Mouse (Mus musculus): Measurements from ENCODE around the gene Hoxc6. TPM values are rescaled to one million over a fixed set of nuclear protein-coding genes. Genes with fewer than 3 reads are reported as not detected.

Gene Hoxc6
- total and polyA plus RNA-seq, 3 experiments = 0.42 to 4.5 (median 0.79) TPM

DNA sequence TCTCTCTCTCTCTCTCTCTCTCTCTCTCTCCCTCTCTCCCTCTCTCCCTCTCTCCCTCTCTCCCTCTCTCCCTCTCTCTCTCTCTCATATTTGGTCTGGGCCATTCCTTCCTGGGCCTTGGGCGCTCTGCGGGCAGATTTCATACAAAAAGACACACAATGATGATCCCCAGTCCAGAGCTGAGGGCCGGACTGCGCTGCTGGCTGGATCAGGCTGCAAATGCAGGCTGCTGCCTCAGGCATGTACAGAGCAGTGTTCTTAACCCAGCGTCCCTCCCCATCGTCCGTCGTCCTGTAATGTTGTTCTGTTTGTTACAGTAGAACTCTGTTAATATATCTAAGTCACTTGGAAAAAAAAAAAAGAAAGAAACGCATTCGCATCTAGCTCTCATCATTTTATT lies 13.5 kb upstream of the Hoxc6 start:
- Histone ChIP-seq H3K27me3 (replicated peaks) (peaks cover 76% of the 10 kb centered on the region), H3K4me2 (ENCODE audit: insufficient read depth, low read depth, poor library complexity, severe bottlenecking) (no peak overlapping the region), H3K36me3 (replicated peaks in 1 of 2; ENCODE audit: control insufficient read depth in 1 of 2, insufficient read depth in 1 of 2, low read length in 1 of 2) (no peaks in the 10 kb centered on the region), H3K9me3 (replicated peaks; ENCODE audit: low read length) (no peaks in the 10 kb centered on the region), H3K79me2 (replicated peaks; ENCODE audit: control insufficient read depth, extremely low read depth, insufficient read depth, poor library complexity, severe bottlenecking) (no peaks in the 10 kb centered on the region), H3K27ac (ENCODE audit: insufficient read depth, low read depth) (no peak overlapping the region), H3K9ac (ENCODE audit: insufficient read depth, low read depth) (no peak overlapping the region), H3K4me1 (ENCODE audit: control insufficient read depth in 1 of 2, insufficient read depth in 2 of 2) (peaks cover 0 to 5% of the 10 kb centered on the region in 2 experiments; a peak in 3 of 4 replicates), H3K4me3 (replicated peaks in 1 of 3; ENCODE audit: low read depth in 2 of 3, low read length in 2 of 3, poor library complexity in 1 of 3) (no peak overlapping the region)
- TF ChIP-seq IRF4 (IDR thresholded peaks at IDR 0.05; ENCODE audit: low read depth, low read length) = no peak
- TF ChIP-seq SMC3 (IDR thresholded peaks at IDR 0.05; ENCODE audit: low read depth, low read length) = no peak
- no peak for TF ChIP-seq POLR2A (IDR thresholded peaks at IDR 0.05; ENCODE audit: low read depth, low read length)
- TF ChIP-seq BHLHE40 (IDR thresholded peaks at IDR 0.05; ENCODE audit: low read depth, low read length) = no peak
- TF ChIP-seq CTCF (conservative IDR thresholded peaks at IDR 0.05 in 1 of 2, IDR thresholded peaks at IDR 0.05 in 1 of 2; ENCODE audit: low read depth in 2 of 2, low read length in 2 of 2) = no peak
- TF ChIP-seq ZMIZ1 (IDR thresholded peaks at IDR 0.05; ENCODE audit: low read depth, low read length) = no peak
- TF ChIP-seq ZNF384 (IDR thresholded peaks at IDR 0.05; ENCODE audit: low read depth, low read length) = no peak
- no peak for TF ChIP-seq E2F4 (IDR thresholded peaks at IDR 0.05; ENCODE audit: insufficient replicate concordance, low read depth, low read length)
- no peak for TF ChIP-seq RCOR1 (conservative IDR thresholded peaks at IDR 0.05; ENCODE audit: low read depth, low read length)
- dilution Hi-C loops (cut with MboI; ENCODE audit: extremely low pct_ligation_motif_present, extremely low pct_unique_long_range_greater_than_20kb, low sequenced_read_pairs) (no loop called here), in situ Hi-C loops (cut with MboI; ENCODE audit: low pct_ligation_motif_present, low pct_unique_long_range_greater_than_20kb, low sequenced_read_pairs) (loop anchor here (10.0 kb wide), 1 partner anchor 330 kb away; the partner anchor contains the start of gene Gpr84)
- DNase-seq (ENCODE audit: extremely low read depth) = no peak

DNA sequence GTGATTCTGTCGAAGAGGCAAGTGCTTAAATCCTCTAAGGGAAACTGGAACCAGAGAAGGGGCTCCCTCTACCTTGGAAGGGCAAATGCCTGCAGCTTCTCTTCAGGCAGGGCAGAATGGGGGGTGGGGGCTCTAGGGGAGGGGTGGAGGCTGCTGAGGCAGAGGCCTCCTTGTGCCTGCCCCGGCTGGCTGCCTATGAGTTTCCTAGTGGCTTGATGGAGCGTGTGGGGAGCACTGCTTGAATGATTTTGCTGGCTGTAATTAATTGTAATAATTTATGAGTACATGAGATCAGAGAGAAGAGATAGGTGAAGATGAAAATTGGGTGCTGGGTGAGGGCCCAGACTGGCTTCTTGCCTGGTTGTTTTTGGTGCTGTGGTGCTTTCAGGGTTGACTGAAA lies 13.1 kb upstream of the Hoxc6 start:
- no peaks in the 10 kb centered on the region for H3K79me2 ChIP-seq (replicated peaks; ENCODE audit: control insufficient read depth, extremely low read depth, insufficient read depth, poor library complexity, severe bottlenecking)
- no peak overlapping the region for H3K4me3 ChIP-seq (replicated peaks in 1 of 3; ENCODE audit: low read depth in 2 of 3, low read length in 2 of 3, poor library complexity in 1 of 3)
- dilution Hi-C loops (cut with MboI; ENCODE audit: extremely low pct_ligation_motif_present, extremely low pct_unique_long_range_greater_than_20kb, low sequenced_read_pairs) = no loop called here
- TF ChIP-seq E2F4 (IDR thresholded peaks at IDR 0.05; ENCODE audit: insufficient replicate concordance, low read depth, low read length) (no peak), ZC3H11A (IDR thresholded peaks at IDR 0.05; ENCODE audit: low read depth, low read length) (no peak), ELF1 (IDR thresholded peaks at IDR 0.05; ENCODE audit: low read depth, low read length) (no peak), SMC3 (IDR thresholded peaks at IDR 0.05; ENCODE audit: low read depth, low read length) (no peak), MAZ (IDR thresholded peaks at IDR 0.05; ENCODE audit: low read depth, low read length) (no peak), NELFE (IDR thresholded peaks at IDR 0.05; ENCODE audit: low read depth, low read length) (no peak), UBTF (IDR thresholded peaks at IDR 0.05; ENCODE audit: low read depth, low read length) (no peak), CHD1 (IDR thresholded peaks at IDR 0.05; ENCODE audit: low read depth, low read length) (no peak), MAFK (IDR thresholded peaks at IDR 0.05; ENCODE audit: insufficient replicate concordance, low read length) (no peak), POLR2AphosphoS2 (IDR thresholded peaks at IDR 0.05; ENCODE audit: low read depth, low read length) (no peak), MXI1 (IDR thresholded peaks at IDR 0.05; ENCODE audit: low read depth, low read length) (no peak), JUND (conservative IDR thresholded peaks at IDR 0.05; ENCODE audit: low read depth, low read length) (no peak), CHD2 (IDR thresholded peaks at IDR 0.05; ENCODE audit: low read length) (no peak)
- no peaks in the 10 kb centered on the region for H3K9me3 ChIP-seq (replicated peaks; ENCODE audit: low read length)
- H3K4me1 ChIP-seq (ENCODE audit: control insufficient read depth in 1 of 2, insufficient read depth in 2 of 2) = peaks cover 0 to 2% of the 10 kb centered on the region in 2 experiments; a peak in 2 of 4 replicates
- no peak overlapping the region for H3K4me2 ChIP-seq (ENCODE audit: insufficient read depth, low read depth, poor library complexity, severe bottlenecking)
- DNase-seq (ENCODE audit: extremely low read depth) = no peak
- no peak overlapping the region for H3K27ac ChIP-seq (ENCODE audit: insufficient read depth, low read depth)
- in situ Hi-C loops (cut with MboI; ENCODE audit: low pct_ligation_motif_present, low pct_unique_long_range_greater_than_20kb, low sequenced_read_pairs) = loop anchor here (5.0 to 10.0 kb wide), 2 partner anchors 187 to 330 kb away; partner anchors contain the start of gene Gpr84
- no peak overlapping the region for H3K9ac ChIP-seq (ENCODE audit: insufficient read depth, low read depth)
- H3K27me3 ChIP-seq (replicated peaks) = peaks cover 76% of the 10 kb centered on the region
- no peaks in the 10 kb centered on the region for H3K36me3 ChIP-seq (replicated peaks in 1 of 2; ENCODE audit: control insufficient read depth in 1 of 2, insufficient read depth in 1 of 2, low read length in 1 of 2)
